Mouse (Mus musculus) layer of hippocampus, adult 2 months (tissue): ENCODE measurements around the gene Eif4g3. TPM values are rescaled to one million over a fixed set of nuclear protein-coding genes. Genes with fewer than 3 reads are reported as not detected.

Source experiments
- DNase-seq, 2 experiments: peaks; one replicate each; pipeline ENCODE4 v3.0.0; 2022; ENCODE audit warnings: low spot score in 2 of 2
- H3K27ac ChIP-seq: fragments of 200-600 bp; 2 replicates; pipeline ENCODE4 v1.8.1; 2022
- H3K4me3 ChIP-seq: fragments of 200-600 bp; 2 replicates; pipeline ENCODE4 v1.8.1; 2022; ENCODE audit warnings: mild to moderate bottlenecking
- CTCF ChIP-seq: fragments of 200-600 bp; conservative IDR thresholded peaks from 2 replicates; pipeline ENCODE4 v1.8.1; 2022; ENCODE audit warnings: antibody characterized with exemption, mild to moderate bottlenecking, moderate library complexity
- long read RNA-seq, 2 experiments: library from polyadenylated mRNA; stranded (forward); transcript quantifications; one replicate each; pipeline ENCODE4 v2.0.0; 2021; ENCODE audit warnings: borderline mapping rate in 2 of 2
- total RNA-seq, 2 experiments: library from RNA; stranded (reverse); gene quantifications; 2 replicates each; pipeline ENCODE4 v1.2.3; 2021

Gene Eif4g3
- 100 to 1,000 TPM; 158 TPM for total RNA-seq
- long read RNA-seq, experiment 1, full-length matches to known transcripts, result 4 of 62 reads
- long read RNA-seq, experiment 1, partial matches to known transcripts, result 47 of 62 reads
- long read RNA-seq, experiment 1, other reads (novel, unspliced or antisense), result 11 of 62 reads
- long read RNA-seq, experiment 2, full-length matches to known transcripts, result 5 of 90 reads
- long read RNA-seq, experiment 2, partial matches to known transcripts, result 67 of 90 reads
- long read RNA-seq, experiment 2, other reads (novel, unspliced or antisense), result 18 of 90 reads

DNA sequence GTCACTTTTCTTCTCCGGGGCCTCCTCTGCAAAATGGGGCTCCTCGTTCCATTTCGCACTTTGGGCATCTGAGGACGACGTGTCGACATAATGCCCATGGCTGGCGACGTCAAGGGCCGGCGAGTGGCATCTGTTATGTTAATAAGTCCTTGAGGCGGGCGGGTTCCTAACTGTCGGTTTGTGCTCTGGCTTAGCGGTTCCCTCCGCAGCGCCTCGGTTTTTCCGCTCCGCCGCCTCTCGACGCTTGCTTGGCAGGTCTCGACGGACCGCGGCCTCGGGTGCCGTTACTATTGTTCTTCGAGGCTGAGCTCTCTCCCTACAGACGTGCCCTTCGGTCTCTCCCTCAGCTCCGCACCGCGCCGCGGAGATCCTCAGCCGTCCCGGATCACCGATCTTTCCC lies at the start of gene Eif4g3:
Gene Eif4g3 (plus strand): TSS at position 133 of the 400 bp plus-strand sequence.
- H3K27ac ChIP-seq, result peak within 1 kb of the TSS; percentile 98
- no peak for TF ChIP-seq CTCF
- H3K4me3 ChIP-seq, result peak within 1 kb of the TSS; percentile 76
- DNase-seq, result no peak

GRCm38 (mm10) chr4:137943540-137943939 lies 49.3 kb upstream of the Eif4g3 start:
- no peak overlapping the region for H3K4me3 ChIP-seq
- no peak for DNase-seq
- H3K27ac ChIP-seq, result peak overlapping the region; percentile 50; the same call in 1 of the 2 replicates
- TF ChIP-seq CTCF, result no peak

DNA sequence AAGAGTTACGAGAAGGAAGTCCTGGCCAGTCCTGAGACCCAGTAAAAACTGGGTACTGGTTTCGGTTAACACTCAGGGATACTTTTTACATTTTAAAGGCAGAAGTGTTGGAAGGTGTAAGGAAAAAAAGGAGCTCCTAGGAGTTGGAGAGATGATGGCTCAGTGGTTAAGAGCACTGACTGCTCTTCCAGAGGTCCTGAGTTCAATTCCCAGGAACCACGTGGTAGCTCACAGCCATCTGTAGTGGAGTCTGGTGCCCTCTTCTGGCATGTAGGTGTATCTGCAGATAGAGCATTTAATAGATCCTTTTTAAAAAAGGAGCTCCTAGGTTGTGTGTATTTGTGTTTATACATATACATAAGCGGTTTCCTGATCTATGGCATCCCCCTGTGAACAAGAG lies 47.4 kb upstream of the Eif4g3 start:
- no peak overlapping the region for H3K4me3 ChIP-seq
- no peak overlapping the region for H3K27ac ChIP-seq
- peak; percentile 80 for TF ChIP-seq CTCF
- DNase-seq, result no peak

GRCm38 (mm10) chr4:137946419-137946818 lies 46.4 kb upstream of the Eif4g3 start:
- no peak overlapping the region for H3K4me3 ChIP-seq
- no peak for DNase-seq
- H3K27ac ChIP-seq, result no peak overlapping the region
- no peak for TF ChIP-seq CTCF

DNA sequence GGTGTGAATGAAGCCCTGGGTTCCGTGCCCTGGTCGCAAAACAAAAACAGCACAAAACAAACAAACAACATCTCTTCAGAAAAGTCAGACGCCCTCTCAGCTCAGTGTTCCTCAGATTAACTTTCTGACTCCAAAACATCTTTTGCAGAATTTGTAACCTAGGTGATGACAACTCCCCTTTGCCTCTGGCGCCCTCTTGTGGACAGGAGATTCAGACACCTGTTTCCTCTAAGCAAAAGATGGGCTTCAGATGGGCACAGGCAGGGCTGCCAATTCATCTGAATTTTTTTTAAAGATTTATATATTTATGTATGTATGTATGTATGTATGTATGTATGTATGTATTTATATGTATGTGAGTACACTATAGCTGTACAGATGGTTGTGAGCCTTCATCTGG lies 40.0 kb upstream of the Eif4g3 start:
- peak; percentile 88 for TF ChIP-seq CTCF
- peak; percentile 72 to 86 for DNase-seq
- no peak overlapping the region for H3K4me3 ChIP-seq
- H3K27ac ChIP-seq, result no peak overlapping the region

DNA sequence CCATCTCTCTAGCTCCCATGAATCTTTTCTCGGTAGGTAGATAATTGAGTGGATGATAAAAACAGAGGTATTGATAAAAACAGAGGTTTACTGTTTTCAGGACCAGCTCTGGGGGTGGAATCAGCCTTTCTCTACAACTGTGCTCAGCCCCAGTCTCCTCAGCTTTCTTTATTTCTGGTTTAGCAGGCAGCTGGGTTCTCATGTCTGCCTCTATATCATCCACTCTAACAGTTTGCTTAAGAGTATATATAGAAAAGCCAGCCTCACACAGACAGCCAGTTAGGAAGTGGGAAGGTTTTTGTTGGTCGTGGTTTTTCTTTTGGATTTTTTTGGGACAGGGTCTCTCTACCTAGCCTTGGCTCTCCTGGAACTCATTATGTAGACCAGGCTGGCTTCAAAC lies 38.6 kb upstream of the Eif4g3 start:
- DNase-seq, result no peak
- no peak overlapping the region for H3K27ac ChIP-seq
- no peak overlapping the region for H3K4me3 ChIP-seq
- TF ChIP-seq CTCF, result no peak

- Histone ChIP-seq H3K27ac (no peak overlapping the region), H3K4me3 (no peak overlapping the region)
- TF ChIP-seq CTCF, result peak; percentile 74
- DNase-seq, result no peak
Observed at GRCm38 (mm10) chr4:137954926-137955396, 37.9 kb upstream of the Eif4g3 start.

GRCm38 (mm10) chr4:137956260-137956659 lies 36.6 kb upstream of the Eif4g3 start:
- no peak for DNase-seq
- Histone ChIP-seq H3K4me3 (no peak overlapping the region), H3K27ac (no peak overlapping the region)
- TF ChIP-seq CTCF, result no peak

- DNase-seq, result peak in 1 of 2 experiments; percentile 37
- no peak overlapping the region for H3K27ac ChIP-seq
- no peak overlapping the region for H3K4me3 ChIP-seq
- TF ChIP-seq CTCF, result peak; percentile 75
Observed at GRCm38 (mm10) chr4:137959889-137960665, 32.7 kb upstream of the Eif4g3 start.

DNA sequence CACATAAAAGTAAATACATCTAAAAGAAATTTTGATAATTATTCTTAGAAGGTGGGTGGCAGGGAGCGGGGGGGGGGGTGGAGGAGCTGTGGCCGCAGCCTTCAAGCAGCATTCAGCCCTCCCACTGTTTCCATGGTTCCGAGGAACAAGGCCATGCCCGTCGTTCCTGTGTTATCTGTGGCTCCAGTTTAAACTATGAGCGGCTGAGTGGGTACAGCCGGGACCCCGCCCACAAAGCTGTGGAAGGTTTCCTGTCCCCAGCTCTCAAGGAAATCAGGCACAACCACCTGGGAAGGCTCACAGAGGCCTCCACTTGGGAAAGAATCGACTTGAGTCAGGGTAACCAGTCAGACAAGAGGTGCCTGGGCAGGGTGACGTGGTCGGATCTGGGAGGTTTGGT lies 32.1 kb upstream of the Eif4g3 start:
- H3K27ac ChIP-seq, result no peak overlapping the region
- no peak for TF ChIP-seq CTCF
- no peak overlapping the region for H3K4me3 ChIP-seq
- no peak for DNase-seq

- Histone ChIP-seq H3K27ac (no peak overlapping the region), H3K4me3 (no peak overlapping the region)
- DNase-seq, result no peak
- TF ChIP-seq CTCF, result no peak
Observed at GRCm38 (mm10) chr4:137962643-137963350, 30.0 kb upstream of the Eif4g3 start.

DNA sequence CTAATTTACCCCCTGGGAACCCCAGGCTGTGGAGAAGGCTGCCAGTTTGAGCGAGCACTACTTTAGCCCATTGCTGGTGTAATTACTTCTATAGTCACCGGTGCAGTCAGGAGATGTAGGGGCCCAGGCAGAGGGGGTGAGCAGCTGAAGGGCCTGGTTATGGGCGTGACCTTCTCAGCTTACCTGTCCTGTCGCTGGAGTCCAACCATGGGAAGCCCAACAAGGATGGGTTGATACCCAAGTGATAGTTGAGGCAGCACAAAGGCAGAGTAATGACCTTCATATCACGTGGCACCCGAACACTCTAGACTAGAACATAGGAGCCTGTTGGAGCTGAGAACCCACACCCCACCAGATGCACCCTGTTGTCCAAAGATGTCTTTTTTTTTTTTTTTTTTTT lies 29.4 kb upstream of the Eif4g3 start:
- DNase-seq, result no peak
- Histone ChIP-seq H3K27ac (no peak overlapping the region), H3K4me3 (no peak overlapping the region)
- TF ChIP-seq CTCF, result no peak

- DNase-seq, result peak; percentile 72 to 87
- TF ChIP-seq CTCF, result peak; percentile 75
- H3K4me3 ChIP-seq, result no peak overlapping the region
- no peak overlapping the region for H3K27ac ChIP-seq
Observed at GRCm38 (mm10) chr4:137963881-137964584, 28.8 kb upstream of the Eif4g3 start.
